Mouse (Mus musculus) T-cell, adult 66 days (primary cell): ENCODE data around the gene Rapsn. TPM values are rescaled to one million over a fixed set of nuclear protein-coding genes. Genes with fewer than 3 reads are reported as not detected.

Source experiments
- total RNA-seq, 2 experiments: library from RNA; stranded (reverse); gene quantifications; 3 replicates in 1 of 2; 4 replicates in 1 of 2; pipeline ENCODE4 v1.2.4; 2023

The Rapsn gene
- 1 to 10 TPM in 1 of 2 experiments, not detected in 1; 1.9 TPM for total RNA-seq

DNA sequence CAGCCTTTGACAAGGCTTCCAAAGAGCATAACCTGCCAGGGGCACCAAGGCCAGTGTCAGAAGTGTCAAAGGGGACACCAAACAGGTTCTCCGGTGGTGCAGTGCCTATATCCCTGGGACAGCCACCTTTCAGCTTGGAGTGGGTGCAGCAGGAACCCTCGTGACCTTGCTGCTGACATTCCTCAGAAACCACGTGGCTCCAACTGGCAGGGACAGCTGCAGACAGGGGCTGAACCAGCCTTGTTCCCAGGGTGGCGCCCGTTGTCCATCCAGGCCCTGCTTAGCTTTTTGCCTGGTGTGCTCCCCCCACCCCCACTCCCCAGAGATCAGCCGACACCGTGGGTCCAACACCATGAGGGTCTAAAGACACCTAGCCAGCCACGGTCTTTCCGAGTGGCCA is at the start of gene Rapsn:
Rapsn (plus strand) TSS at position 236 of the 400 bp plus-strand sequence.

DNA sequence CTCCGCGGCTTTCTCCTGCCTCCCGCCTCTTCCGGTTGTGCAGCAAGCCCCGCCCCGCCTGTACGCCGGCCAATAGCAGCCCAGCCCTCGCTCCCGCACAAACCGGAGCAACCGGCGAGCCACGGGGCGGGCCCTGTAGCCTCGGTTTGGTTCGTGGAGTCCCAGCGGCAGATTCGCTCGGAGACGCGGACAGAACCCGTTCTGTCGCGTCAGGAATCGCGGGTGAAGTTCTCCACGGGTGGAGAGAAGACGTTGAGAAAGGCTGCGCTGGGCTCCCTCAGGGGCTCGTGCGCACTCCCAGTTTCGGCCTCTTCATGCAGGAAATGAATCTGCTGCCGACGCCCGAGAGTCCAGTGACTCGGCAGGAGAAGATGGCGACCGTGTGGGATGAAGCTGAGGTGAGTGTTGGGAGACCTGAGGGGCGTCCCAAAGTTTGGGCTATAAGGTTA is 18.5 kb downstream of the Rapsn start, which contains the start of gene Psmc3:
Psmc3 (plus strand) TSS at position 76 of the 449 bp plus-strand sequence.

DNA sequence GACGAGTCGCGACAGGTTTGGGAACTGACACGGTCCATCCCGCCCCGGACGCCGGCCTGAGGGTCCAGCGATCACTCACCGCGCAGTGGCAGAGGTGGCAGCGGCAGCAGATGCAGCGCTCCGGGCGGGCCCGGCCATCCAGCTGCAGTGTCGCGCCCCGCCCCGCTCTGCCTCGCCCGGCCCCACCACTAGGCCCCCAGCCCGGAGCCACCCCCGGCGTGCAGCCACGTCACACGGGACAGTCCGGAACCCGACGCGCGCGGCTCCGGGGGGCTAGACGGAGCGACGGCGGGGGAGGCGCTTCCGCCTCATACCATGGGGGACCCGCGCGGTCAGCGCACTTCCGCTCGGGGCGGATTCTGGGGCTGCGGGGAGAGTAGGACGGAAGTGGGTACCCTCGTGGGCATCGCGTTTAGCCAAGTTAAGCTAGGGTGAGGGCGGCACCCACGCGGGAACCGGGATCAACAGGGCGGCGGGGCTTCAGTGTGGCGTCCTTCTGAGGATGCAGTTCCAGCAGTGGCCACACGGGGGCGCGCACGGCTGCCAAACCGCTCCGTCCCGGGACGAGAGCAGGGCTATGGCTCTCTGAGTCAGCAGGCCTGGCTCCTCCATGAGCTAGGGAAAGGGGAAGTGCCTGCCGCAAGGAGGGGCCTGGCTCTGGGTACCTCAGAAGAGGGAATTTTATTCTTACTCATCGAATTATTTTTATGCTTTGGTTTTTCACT is 34.8 kb downstream of the Rapsn start, which contains the start of gene Slc39a13:
Slc39a13 (minus strand) TSS at position 342 of the 725 bp plus-strand sequence.

DNA sequence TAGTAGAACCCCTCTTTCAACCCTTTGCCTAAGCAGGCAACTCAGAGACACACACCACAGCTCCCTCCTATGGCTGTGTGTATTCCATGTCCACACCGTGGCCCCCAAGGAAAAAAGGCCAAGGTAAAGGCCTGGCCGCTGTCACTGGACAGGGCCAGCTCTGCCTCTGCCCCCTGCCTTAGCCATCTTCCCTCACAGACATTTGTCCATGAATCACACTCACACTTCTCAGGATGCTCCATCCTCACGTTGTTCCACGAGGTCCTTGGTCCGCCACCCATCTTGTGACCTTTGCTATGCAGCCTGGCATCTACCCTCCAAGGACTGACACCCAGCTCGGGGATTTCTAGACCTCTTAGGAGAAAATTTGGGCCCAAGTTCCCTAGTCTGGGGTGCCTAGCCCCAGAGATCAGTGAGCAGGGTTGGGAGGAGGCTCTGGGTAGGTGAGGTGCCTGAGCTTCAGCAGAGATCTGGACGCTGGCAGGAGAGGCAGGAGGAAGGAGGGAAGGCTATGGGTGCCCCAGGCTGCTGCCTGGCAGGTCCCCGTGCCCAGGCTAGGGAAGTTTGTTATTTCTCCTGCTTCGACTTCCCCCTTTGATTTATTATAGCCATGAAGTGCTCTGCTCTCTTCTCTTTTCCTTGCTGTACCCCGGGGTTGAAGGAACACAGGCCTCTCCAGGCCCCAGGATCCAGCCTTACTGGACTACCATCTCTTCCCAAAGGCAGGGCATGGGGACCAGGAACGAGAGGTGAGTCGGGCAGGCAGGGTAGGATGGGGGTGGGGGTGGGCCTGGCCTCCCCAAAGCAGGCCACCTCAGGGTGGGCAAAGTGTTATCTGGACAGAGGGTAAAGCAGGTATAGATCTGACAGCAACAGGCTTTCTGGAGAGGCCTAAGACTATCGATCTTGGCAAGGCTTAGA is 46.6 kb downstream of the Rapsn start, which contains the start of gene Spi1:
Spi1 (plus strand) TSS at position 616 of the 921 bp plus-strand sequence.

Other genes with a start within 250 kb of the Rapsn start
- 10 to 100 TPM; 81.4 to 88.3 TPM for gene Mtch2, start 188.5 kb upstream of the Rapsn start, total RNA-seq
- gene C1qtnf4, start 149.8 kb upstream of the Rapsn start, total RNA-seq, result 1 to 10 TPM in 1 of 2 experiments, not detected in 1; 1.3 TPM
- 10 to 100 TPM; 30.5 to 45.8 TPM for gene Kbtbd4, start 130.9 kb upstream of the Rapsn start, total RNA-seq
- 100 to 1,000 TPM; 143 to 153 TPM for gene Ndufs3, start 130.8 kb upstream of the Rapsn start, total RNA-seq
- gene Celf1, start 95.2 kb upstream of the Rapsn start, total RNA-seq, result 100 to 1,000 TPM in 1 of 2 experiments, 10 to 100 TPM in 1; 97.1 to 118 TPM
- gene Psmc3, start 18.4 kb downstream of the Rapsn start, total RNA-seq, result 100 to 1,000 TPM; 131 to 145 TPM
- 10 to 100 TPM; 24.4 to 27.9 TPM for gene Slc39a13, start 34.8 kb downstream of the Rapsn start, total RNA-seq
- 1 to 10 TPM; 1.6 to 2.0 TPM for gene Spi1, start 46.8 kb downstream of the Rapsn start, total RNA-seq
- gene Mybpc3, start 82.5 kb downstream of the Rapsn start, total RNA-seq, result not detected
- 100 to 1,000 TPM; 275 to 301 TPM for gene Madd, start 148.2 kb downstream of the Rapsn start, total RNA-seq
- 1 to 10 TPM; 1.9 to 4.7 TPM for gene Nr1h3, start 167.2 kb downstream of the Rapsn start, total RNA-seq
- gene Acp2, start 167.3 kb downstream of the Rapsn start, total RNA-seq, result 1 to 10 TPM; 9.1 to 9.5 TPM
- gene Ddb2, start 201.4 kb downstream of the Rapsn start, total RNA-seq, result 10 to 100 TPM; 66.7 to 67.2 TPM
- 1 to 10 TPM in 1 of 2 experiments, under 1 TPM in 1; 0.38 to 1.3 TPM for gene Pacsin3, start 220.3 kb downstream of the Rapsn start, total RNA-seq
- 100 to 1,000 TPM; 144 to 159 TPM for gene Arfgap2, start 229.4 kb downstream of the Rapsn start, total RNA-seq